Mouse (Mus musculus) heart, adult 2 months (tissue): ENCODE measurements around the gene Phka2.

ENCODE experiments used
- CTCF ChIP-seq: fragments of 200-600 bp; IDR thresholded peaks from 2 replicates; pipeline ENCODE4 v1.8.1; 2022; ENCODE audit warnings: antibody characterized with exemption, mild to moderate bottlenecking, moderate library complexity
- EP300 ChIP-seq: fragments of 200-500 bp; IDR thresholded peaks from 2 replicates; pipeline ENCODE4 v1.6.1; 2011; ENCODE audit warnings: low read depth, low read length, control low read depth; ENCODE audit not compliant: insufficient read depth
- POLR2A ChIP-seq: fragments of 200-500 bp; IDR thresholded peaks from 2 replicates; pipeline ENCODE4 v1.6.1; 2011; ENCODE audit warnings: mild to moderate bottlenecking, low read depth, low read length, control low read depth; ENCODE audit not compliant: insufficient read depth

DNA sequence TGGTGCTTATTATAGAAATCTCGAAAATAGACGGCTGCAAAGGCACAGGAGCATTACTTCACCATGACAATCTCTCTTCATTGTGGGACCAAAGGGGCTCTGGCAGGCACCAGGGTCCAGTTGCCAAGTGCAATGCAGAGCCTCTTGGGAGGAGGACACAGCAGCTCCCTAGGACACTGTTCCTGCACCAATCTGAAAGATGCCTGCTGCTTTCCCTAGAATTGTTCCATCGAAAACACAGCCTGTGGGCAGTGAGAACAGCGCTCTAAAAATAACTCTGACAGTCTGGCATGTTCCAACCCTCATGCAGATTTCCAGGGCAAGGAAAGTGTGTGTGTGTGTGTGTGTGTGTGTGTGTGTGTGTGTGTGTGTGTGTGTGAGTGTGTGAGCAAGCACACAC is 86.6 kb downstream of the Phka2 start:
- no peak for TF ChIP-seq CTCF
- TF ChIP-seq EP300 = no peak
- no peak for TF ChIP-seq POLR2A
